Mouse (Mus musculus): ENCODE data around the gene Lcp2. TPM values are rescaled to one million over a fixed set of nuclear protein-coding genes. Genes with fewer than 3 reads are reported as not detected.

Lcp2 gene
- 1.0 TPM for polyA plus RNA-seq (2014; fragmentation: Illumina TruSeq; extraction: RNeasy Lipid Tissue Mini Kit (QIAGEN cat#74804); ENCODE audit: low read depth, low replicate concordance)

GRCm38 (mm10) chr11:34046767-34047541 lies at the start of gene Lcp2:
TSS of gene Lcp2 (plus strand) at chr11:34046920.

GRCm38 (mm10) chr11:34098422-34098821 lies 51.7 kb downstream of the Lcp2 start, which contains the start of gene 4930469K13Rik:
TSS of gene 4930469K13Rik (minus strand) at chr11:34098554.

Other genes with a start within 250 kb of the Lcp2 start
- 2.0 TPM for gene Kcnmb1, start 83.9 kb upstream of the Lcp2 start, polyA plus RNA-seq (2014; fragmentation: Illumina TruSeq; extraction: RNeasy Lipid Tissue Mini Kit (QIAGEN cat#74804); ENCODE audit: low read depth, low replicate concordance)
- 0.52 TPM for gene Kcnip1, start 53.8 kb upstream of the Lcp2 start, polyA plus RNA-seq (2014; fragmentation: Illumina TruSeq; extraction: RNeasy Lipid Tissue Mini Kit (QIAGEN cat#74804); ENCODE audit: low read depth, low replicate concordance)
- gene 4930469K13Rik, start 51.6 kb downstream of the Lcp2 start, polyA plus RNA-seq (2014; fragmentation: Illumina TruSeq; extraction: RNeasy Lipid Tissue Mini Kit (QIAGEN cat#74804); ENCODE audit: low read depth, low replicate concordance) = not detected
- gene Foxi1, start 161.2 kb downstream of the Lcp2 start, polyA plus RNA-seq (2014; fragmentation: Illumina TruSeq; extraction: RNeasy Lipid Tissue Mini Kit (QIAGEN cat#74804); ENCODE audit: low read depth, low replicate concordance) = not detected